Mouse (Mus musculus) hindbrain, embryonic 16.5 days (tissue): ENCODE measurements around the gene Grcc10. TPM values are rescaled to one million over a fixed set of nuclear protein-coding genes. Genes with fewer than 3 reads are reported as not detected.
A peak's percentile ranks its signal among the peaks of the same experiment; 100 is the strongest.

Source experiments
- ATAC-seq: fragments of 200-750 bp; cut with Nextera tagmentation; 2 replicates; pipeline ENCODE4 v1.8.0; 2017; ENCODE audit warnings: moderate TSS enrichment, moderate library complexity
- H3K27ac ChIP-seq: fragments of 300-500 bp; sonication (generic); 2 replicates; pipeline ENCODE4 v1.5.1; 2014; ENCODE audit warnings: low read depth, mild to moderate bottlenecking, control low read depth, low read length, moderate library complexity
- H3K27me3 ChIP-seq: fragments of 300-500 bp; sonication (generic); replicated peaks from 2 replicates; pipeline ENCODE4 v1.6.1; 2014; ENCODE audit warnings: low read length; ENCODE audit not compliant: control insufficient read depth, insufficient read depth
- H3K36me3 ChIP-seq: fragments of 300-500 bp; sonication (generic); 2 replicates; pipeline ENCODE4 v1.6.1; 2014; ENCODE audit warnings: mild to moderate bottlenecking, low read length, moderate library complexity, mixed read lengths; ENCODE audit not compliant: control insufficient read depth, insufficient read depth
- H3K4me1 ChIP-seq: fragments of 300-500 bp; sonication (generic); 2 replicates; pipeline ENCODE4 v1.6.1; 2014; ENCODE audit warnings: low read depth, low read length; ENCODE audit not compliant: control insufficient read depth, insufficient read depth
- H3K4me2 ChIP-seq: fragments of 300-500 bp; sonication (generic); 2 replicates; pipeline ENCODE4 v1.6.1; 2014; ENCODE audit warnings: mild to moderate bottlenecking, low read length, control low read depth, moderate library complexity
- H3K4me3 ChIP-seq: fragments of 300-500 bp; sonication (generic); 2 replicates; pipeline ENCODE4 v1.5.1; 2014; ENCODE audit warnings: mild to moderate bottlenecking, low read length, control low read depth, moderate library complexity
- H3K9ac ChIP-seq: fragments of 300-500 bp; sonication (generic); 2 replicates; pipeline ENCODE4 v1.6.1; 2014; ENCODE audit warnings: low read depth, mild to moderate bottlenecking, control low read depth, low read length, moderate library complexity
- H3K9me3 ChIP-seq: fragments of 300-500 bp; sonication (generic); 2 replicates; pipeline ENCODE4 v1.6.1; 2014; ENCODE audit warnings: mild to moderate bottlenecking, low read length, moderate library complexity; ENCODE audit not compliant: control insufficient read depth
- WGBS: fragments of 180-500 bp; shearing (Covaris S2); extraction: QIAGEN DNeasy Blood & Tissue Kit; methylation state at CpG from one replicate; pipeline ENCODE4 v1.1.7; 2014; 5-methylcytosine and 5-hydroxymethylcytosine counted together
- polyA plus RNA-seq: library from polyadenylated mRNA; unstranded; fragments of >200 nt; fragmentation: Nextera tagmentation; extraction: Ambion mirVana; gene quantifications from 2 replicates; pipeline ENCODE4 v1.2.1, GENCODE M21; 2015

Gene Grcc10
- polyA plus RNA-seq, 1 experiment from 2014 or later = 645 TPM

DNA sequence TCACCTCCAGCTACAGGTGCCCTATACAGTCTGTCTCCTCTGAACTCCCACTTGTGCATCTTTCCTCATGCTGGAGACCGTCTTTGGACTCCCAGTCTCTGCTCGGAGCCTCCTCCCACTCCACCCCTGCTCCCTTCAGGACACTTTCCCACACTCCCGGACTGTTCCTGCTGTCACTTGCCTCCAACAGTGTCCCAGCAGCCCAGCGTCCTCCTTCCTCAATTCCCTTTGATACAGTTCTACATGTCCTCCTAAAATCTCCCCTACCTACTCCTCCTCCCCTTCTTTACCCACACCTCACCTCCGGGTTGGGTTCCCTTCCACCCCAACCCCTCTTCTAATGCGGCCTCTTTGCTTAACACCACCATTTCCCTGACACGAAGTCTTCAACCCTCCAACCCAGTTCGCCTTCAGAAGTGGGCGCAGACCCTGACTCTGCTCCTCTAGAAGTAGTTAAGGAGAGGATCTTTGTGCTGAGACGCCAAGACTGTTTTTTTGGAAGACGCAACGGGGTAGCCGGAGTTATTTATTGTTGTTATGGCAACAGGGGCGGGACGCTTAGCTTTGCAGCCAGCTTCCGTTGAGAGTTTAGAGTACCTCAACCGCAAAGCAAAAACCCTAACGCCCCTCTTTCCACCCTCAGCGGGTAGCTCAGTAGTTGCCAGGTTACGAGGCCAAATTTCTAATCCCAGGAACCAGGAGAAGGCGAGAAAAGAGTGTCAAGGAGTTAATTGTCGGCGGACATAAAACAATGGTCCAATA lies 38.2 kb upstream of the Grcc10 start, which contains the start of gene Lrrc23:
TSS of gene Lrrc23 (minus strand) at position 506 of the 762 bp plus-strand sequence.
- peak within 1 kb of the TSS; percentile 40 for H3K4me3 ChIP-seq
- ATAC-seq = peak; percentile 53
- no peaks in the 10 kb centered on the region for H3K36me3 ChIP-seq
- no peaks in the 10 kb centered on the region for H3K27me3 ChIP-seq
- no peaks in the 10 kb centered on the region for H3K9me3 ChIP-seq
- H3K27ac ChIP-seq = 0 out of 2 replicates have a peak within 1 kb of the TSS, but pooled peaks have one; percentile 11
- peak within 1 kb of the TSS; percentile 62 for H3K4me2 ChIP-seq
- peak within 1 kb of the TSS; percentile 39; the same call in 1 of the 2 replicates for H3K9ac ChIP-seq
- H3K4me1 ChIP-seq = peaks cover 8% of the 10 kb centered on the region
- 2% methylated on average over 23 of the region's 23 CpGs for WGBS

DNA sequence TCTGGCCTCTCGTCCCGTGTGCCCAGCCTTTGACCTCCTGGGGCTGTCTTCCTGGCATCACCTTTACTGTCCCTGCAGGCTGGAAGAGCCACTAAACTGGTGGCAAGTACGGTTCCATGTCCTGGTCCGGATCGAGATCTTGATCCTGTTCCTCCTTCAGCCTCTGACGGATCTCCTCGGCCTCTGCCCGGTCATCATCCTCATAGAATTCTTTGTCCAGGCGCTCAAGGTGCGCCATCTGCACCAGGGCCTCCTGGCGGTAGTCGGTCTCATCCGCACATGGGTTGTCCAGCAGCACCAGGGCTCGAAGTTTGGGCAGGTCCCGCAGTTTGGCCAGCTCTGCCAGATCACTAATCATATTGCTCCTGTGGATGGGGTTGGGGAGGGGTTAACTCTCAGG lies 29.3 kb upstream of the Grcc10 start:
- Histone ChIP-seq H3K9ac (no peak overlapping the region), H3K4me1 (peaks cover 20% of the 10 kb centered on the region), H3K27me3 (no peaks in the 10 kb centered on the region), H3K4me3 (no peak overlapping the region), H3K9me3 (no peaks in the 10 kb centered on the region), H3K36me3 (0 out of 2 replicates have a peak, but pooled peaks cover 2% of the 10 kb centered on the region), H3K4me2 (no peak overlapping the region), H3K27ac (no peak overlapping the region)
- WGBS = 86% methylated on average over 15 of the region's 15 CpGs
- ATAC-seq = no peak

DNA sequence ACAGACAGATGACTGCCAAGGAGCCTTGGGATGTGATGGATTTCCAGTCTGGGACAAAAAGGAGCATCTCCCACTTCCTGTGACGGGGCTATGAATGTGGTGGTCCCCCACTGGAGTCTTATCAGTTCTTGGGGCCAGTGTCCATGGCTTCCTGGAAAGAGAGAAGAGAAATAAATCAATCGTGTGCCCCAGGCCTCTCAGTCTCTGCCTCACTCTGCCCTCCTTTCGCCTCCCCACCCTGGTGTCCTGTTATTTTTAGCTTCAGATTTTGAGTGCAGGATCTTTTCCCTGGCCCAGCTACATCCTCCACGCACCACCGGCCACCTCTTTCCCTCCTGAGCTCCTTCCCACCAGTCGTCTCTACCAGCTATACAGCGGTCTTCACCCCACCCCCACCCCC lies 28.8 kb upstream of the Grcc10 start:
- peak overlapping the region; percentile 63 for H3K4me3 ChIP-seq
- peak overlapping the region; percentile 75 for H3K27ac ChIP-seq
- H3K4me2 ChIP-seq = peak overlapping the region; percentile 82
- H3K27me3 ChIP-seq = no peaks in the 10 kb centered on the region
- no peak for ATAC-seq
- peak overlapping the region; percentile 84 for H3K9ac ChIP-seq
- 0 out of 2 replicates have a peak, but pooled peaks cover 2% of the 10 kb centered on the region for H3K36me3 ChIP-seq
- H3K4me1 ChIP-seq = peaks cover 20% of the 10 kb centered on the region
- WGBS = 55% methylated on average over 7 of the region's 7 CpGs
- no peaks in the 10 kb centered on the region for H3K9me3 ChIP-seq

DNA sequence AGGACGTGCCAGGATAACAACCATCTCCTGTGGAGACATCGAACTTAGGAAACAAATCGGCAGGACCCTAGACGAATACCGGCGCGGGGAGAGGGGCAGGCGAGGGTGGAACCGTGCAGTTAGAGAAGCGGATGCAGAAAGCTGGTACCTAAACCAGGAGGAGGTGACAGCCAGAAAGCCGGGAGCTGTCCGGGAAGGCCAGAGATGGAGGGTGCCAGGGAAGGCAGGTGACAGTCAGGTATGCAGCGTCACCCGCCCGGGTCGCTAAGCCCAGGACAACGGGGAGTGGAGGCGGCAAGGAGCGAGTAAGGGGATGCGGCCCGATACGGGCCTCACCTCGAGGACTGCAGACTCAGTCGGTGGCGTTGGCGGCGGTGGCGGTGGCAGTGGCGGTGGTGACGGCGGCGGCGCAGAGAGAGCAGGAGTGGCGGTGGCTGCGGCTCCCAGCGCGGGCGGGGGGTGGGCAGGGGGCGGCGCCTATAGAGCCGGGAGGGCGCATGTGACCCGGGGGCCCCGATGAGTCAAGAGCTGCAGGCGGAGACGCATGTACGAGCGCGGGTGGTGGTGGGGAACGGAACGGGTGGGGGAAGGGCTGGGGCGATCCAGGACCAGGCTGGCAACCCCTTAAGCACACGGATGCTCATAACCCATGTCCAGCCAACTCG lies 28.1 kb upstream of the Grcc10 start, which contains the start of gene Eno2:
TSS of gene Eno2 (minus strand) at position 573 of the 665 bp plus-strand sequence.
- WGBS = under 1% methylated on average over 49 of the region's 54 CpGs
- H3K4me2 ChIP-seq = peak within 1 kb of the TSS; percentile 82
- peaks cover 20% of the 10 kb centered on the region for H3K4me1 ChIP-seq
- H3K27ac ChIP-seq = peak within 1 kb of the TSS; percentile 75
- H3K9ac ChIP-seq = peak within 1 kb of the TSS; percentile 84
- H3K36me3 ChIP-seq = 0 out of 2 replicates have a peak, but pooled peaks cover 2% of the 10 kb centered on the region
- peak; percentile 88 for ATAC-seq
- H3K27me3 ChIP-seq = no peaks in the 10 kb centered on the region
- peak within 1 kb of the TSS; percentile 63 for H3K4me3 ChIP-seq
- H3K9me3 ChIP-seq = no peaks in the 10 kb centered on the region

- H3K27ac ChIP-seq = peak overlapping the region; percentile 75
- no peaks in the 10 kb centered on the region for H3K27me3 ChIP-seq
- 5% methylated on average over 9 of the region's 9 CpGs for WGBS
- peaks cover 20% of the 10 kb centered on the region for H3K4me1 ChIP-seq
- H3K9me3 ChIP-seq = no peaks in the 10 kb centered on the region
- peak; percentile 12 for ATAC-seq
- 0 out of 2 replicates have a peak, but pooled peaks cover 2% of the 10 kb centered on the region for H3K36me3 ChIP-seq
- peak overlapping the region; percentile 84 for H3K9ac ChIP-seq
- H3K4me2 ChIP-seq = peak overlapping the region; percentile 82
- H3K4me3 ChIP-seq = peak overlapping the region; percentile 63
Measured at GRCm38 (mm10) chr6:124768704-124769044, 27.5 kb upstream of the Grcc10 start.

DNA sequence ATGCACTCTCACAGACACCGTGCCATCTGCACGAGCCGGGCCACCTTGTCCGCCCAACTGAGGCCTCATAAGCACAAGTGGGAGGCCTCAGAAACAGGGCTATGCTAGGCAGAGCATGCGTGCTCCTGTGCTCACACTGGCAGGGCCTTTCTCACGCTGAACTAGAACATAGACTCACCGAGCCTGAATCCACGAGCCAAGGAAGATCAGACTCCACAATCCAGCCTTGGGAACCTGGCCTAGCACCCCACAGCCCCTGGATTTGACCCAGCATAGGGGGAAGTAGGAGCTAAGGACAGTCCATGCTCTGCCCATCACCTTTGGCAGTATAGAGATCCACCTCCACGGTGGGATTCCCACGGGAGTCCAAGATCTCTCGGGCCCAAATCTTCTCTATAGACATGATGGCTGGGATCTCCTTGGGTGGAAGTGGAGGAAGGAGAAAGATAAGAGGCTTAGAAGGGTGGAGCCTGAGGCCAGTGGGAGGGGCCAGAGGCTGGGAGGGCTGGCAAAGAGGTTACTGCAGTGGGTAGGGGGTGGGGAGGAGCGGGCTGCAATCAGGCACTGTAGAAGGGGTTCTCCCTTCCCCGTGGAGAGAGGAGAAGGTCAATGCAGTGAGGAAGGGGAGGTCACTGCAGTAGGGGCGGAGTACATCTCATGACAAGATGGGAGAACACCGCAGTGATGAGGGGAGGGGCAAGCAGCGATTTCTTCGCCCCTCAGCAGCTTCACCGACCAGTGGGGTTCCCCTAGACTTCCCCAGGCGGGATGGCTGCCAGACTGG lies 26.9 kb upstream of the Grcc10 start:
- Histone ChIP-seq H3K9ac (peak overlapping the region; percentile 84), H3K27ac (peak overlapping the region; percentile 75), H3K36me3 (0 out of 2 replicates have a peak, but pooled peaks cover 2% of the 10 kb centered on the region), H3K9me3 (no peaks in the 10 kb centered on the region), H3K4me3 (peak overlapping the region; percentile 63), H3K4me2 (peak overlapping the region; percentile 82), H3K27me3 (no peaks in the 10 kb centered on the region), H3K4me1 (peaks cover 20% of the 10 kb centered on the region)
- ATAC-seq = peak; percentile 40
- WGBS = 22% methylated on average over 19 of the region's 19 CpGs

DNA sequence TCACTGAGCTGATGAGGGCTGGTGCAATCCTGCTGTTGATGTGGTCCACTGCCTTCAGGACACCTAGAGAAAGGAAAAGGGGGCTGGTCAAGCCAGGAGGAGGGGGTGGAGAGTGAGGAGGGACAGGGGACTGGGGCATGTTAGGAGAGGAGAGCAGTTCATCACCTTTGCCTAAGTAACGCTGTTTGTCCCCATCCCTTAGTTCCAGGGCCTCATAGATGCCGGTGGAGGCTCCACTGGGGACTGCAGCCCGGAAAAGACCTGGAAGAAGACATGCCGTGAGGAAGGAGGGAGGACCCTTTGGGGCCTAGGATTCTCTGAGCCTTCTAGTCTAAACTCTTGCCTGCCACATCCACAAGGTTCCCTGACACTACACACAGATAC lies 26.4 kb upstream of the Grcc10 start:
- peak overlapping the region; percentile 84 for H3K9ac ChIP-seq

DNA sequence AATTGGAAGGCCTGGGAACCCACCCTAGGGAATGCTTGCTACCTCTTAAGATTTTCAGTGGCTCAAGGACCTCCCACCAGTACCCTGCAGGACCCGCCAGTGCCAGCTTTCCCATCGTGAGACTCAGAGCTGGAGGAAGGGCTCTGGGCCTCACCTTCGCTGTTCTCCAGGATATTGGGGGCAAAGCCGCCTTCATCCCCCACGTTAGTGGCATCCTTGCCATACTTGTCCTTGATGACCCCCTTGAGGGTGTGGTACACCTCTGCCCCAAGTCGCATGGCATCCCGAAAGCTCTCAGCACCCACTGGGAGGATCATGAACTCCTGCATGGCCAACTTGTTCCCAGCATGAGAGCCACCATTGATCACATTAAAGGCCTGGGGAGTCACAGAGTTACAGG lies 24.8 kb upstream of the Grcc10 start:
- no peak for ATAC-seq
- Histone ChIP-seq H3K9me3 (no peaks in the 10 kb centered on the region), H3K27ac (no peak overlapping the region), H3K4me1 (peaks cover 20% of the 10 kb centered on the region), H3K4me2 (no peak overlapping the region), H3K27me3 (no peaks in the 10 kb centered on the region), H3K9ac (no peak overlapping the region), H3K36me3 (0 out of 2 replicates have a peak, but pooled peaks cover 2% of the 10 kb centered on the region), H3K4me3 (no peak overlapping the region)
- 83% methylated on average over 7 of the region's 7 CpGs for WGBS

More for the DNA sequence above, 26.4 kb upstream of the Grcc10 start:
- Histone ChIP-seq H3K9me3 (no peaks in the 10 kb centered on the region), H3K4me3 (peak overlapping the region; percentile 63), H3K4me2 (peak overlapping the region; percentile 82), H3K27me3 (no peaks in the 10 kb centered on the region), H3K27ac (0 out of 2 replicates have a peak overlapping the region, but pooled peaks have one; percentile 39), H3K36me3 (0 out of 2 replicates have a peak, but pooled peaks cover 2% of the 10 kb centered on the region), H3K4me1 (peaks cover 20% of the 10 kb centered on the region)
- ATAC-seq = no peak
- WGBS = 39% methylated on average over 4 of the region's 4 CpGs
